Mouse (Mus musculus) forelimb bud, embryonic 11.5 days (tissue): ENCODE results near the gene Colgalt2.

Experiments
- DNase-seq: peaks from one replicate; pipeline ENCODE4 v3.0.0-alpha.2; 2012; ENCODE audit warnings: low read depth, low spot score

The Colgalt2 gene

GRCm38 (mm10) chr1:152531498-152531897 is 131.9 kb downstream of the Colgalt2 start:
- DNase-seq = no peak

GRCm38 (mm10) chr1:152534531-152534930 is 134.9 kb downstream of the Colgalt2 start:
- no peak for DNase-seq

- no peak for DNase-seq
These were observed 136.9 kb downstream of the Colgalt2 start for GRCm38 (mm10) chr1:152536416-152537018.

GRCm38 (mm10) chr1:152537186-152537585 is 137.6 kb downstream of the Colgalt2 start:
- DNase-seq = no peak

- no peak for DNase-seq
These were observed 139.2 kb downstream of the Colgalt2 start for GRCm38 (mm10) chr1:152538817-152539216.

GRCm38 (mm10) chr1:152540304-152540887 is 140.8 kb downstream of the Colgalt2 start:
- DNase-seq = no peak

GRCm38 (mm10) chr1:152542747-152543378 is 143.2 kb downstream of the Colgalt2 start:
- no peak for DNase-seq

GRCm38 (mm10) chr1:152543449-152544159 is 144.0 kb downstream of the Colgalt2 start:
- DNase-seq = no peak

- DNase-seq = no peak
These were observed 149.6 kb downstream of the Colgalt2 start for GRCm38 (mm10) chr1:152549061-152549738.

GRCm38 (mm10) chr1:152550544-152550943 is 150.9 kb downstream of the Colgalt2 start:
- DNase-seq = peak; percentile 44

GRCm38 (mm10) chr1:152550973-152551372 is 151.3 kb downstream of the Colgalt2 start:
- no peak for DNase-seq

- no peak for DNase-seq
These were observed 154.4 kb downstream of the Colgalt2 start for GRCm38 (mm10) chr1:152553912-152554547.

- DNase-seq = peak; percentile 52
These were observed 156.4 kb downstream of the Colgalt2 start for GRCm38 (mm10) chr1:152555944-152556573.

GRCm38 (mm10) chr1:152556576-152557281 is 157.1 kb downstream of the Colgalt2 start:
- DNase-seq = no peak
